Mouse (Mus musculus): Measurements from ENCODE around the gene Ap3b1.

Ap3b1 gene

GRCm38 (mm10) chr13:94607035-94607860 is 248.5 kb downstream of the Ap3b1 start:
- in situ Hi-C loops (cut with MboI; ENCODE audit: low pct_unique_long_range_greater_than_20kb in 1 of 2, low sequenced_read_pairs in 2 of 2, unreplicated experiment in 1 of 2) = no loop called here

- in situ Hi-C loops (cut with MboI; ENCODE audit: low pct_unique_long_range_greater_than_20kb in 1 of 2, low sequenced_read_pairs in 2 of 2, unreplicated experiment in 1 of 2) = no loop called here
These were observed 249.1 kb downstream of the Ap3b1 start for GRCm38 (mm10) chr13:94607861-94608223.

- in situ Hi-C loops (cut with MboI; ENCODE audit: low pct_unique_long_range_greater_than_20kb in 1 of 2, low sequenced_read_pairs in 2 of 2, unreplicated experiment in 1 of 2) = no loop called here
These were observed 249.7 kb downstream of the Ap3b1 start for GRCm38 (mm10) chr13:94608420-94608831.

GRCm38 (mm10) chr13:94608947-94609346 is 250.2 kb downstream of the Ap3b1 start:
- in situ Hi-C loops (cut with MboI; ENCODE audit: low pct_unique_long_range_greater_than_20kb in 1 of 2, low sequenced_read_pairs in 2 of 2, unreplicated experiment in 1 of 2) = no loop called here

Data from mouse embryonic stem cell (cell line).